Mouse (Mus musculus): ENCODE results near the gene Pxk.

Gene Pxk

DNA sequence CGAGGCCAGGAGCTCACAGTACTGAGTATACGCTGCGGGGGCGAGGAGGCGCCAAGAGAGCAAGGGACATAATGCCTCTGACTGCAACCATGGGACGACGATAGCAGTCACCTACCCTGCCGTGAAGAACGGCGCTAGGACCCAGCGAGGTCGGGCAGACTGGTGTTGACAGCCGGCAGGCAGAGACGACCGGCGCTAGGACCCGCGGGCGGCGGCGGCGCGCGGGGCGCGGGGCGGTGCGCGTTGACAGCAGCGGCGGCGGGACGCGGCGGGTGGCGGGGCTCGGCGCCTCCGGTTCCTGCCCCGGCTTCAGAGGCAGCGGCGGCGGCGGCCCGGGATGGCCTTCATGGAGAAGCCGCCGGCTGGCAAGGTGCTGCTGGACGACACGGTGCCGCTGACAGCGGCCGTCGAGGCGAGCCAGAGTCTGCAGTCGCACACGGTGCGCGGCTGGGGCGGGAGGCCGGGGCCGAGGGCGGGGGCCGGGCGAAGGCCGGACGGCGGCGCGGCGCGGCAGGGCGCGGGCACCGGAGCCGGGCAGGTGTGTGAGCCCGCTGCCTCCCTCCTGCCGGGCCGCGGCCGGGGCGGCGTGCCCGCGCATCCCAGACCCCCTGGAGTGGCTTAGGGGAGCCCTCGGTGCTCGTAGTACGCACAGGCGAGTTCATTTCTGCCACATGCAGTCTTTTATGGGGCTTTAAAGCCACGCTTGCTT is at the start of gene Pxk:
Gene Pxk, plus strand, starts transcription at position 234 of the 709 bp plus-strand sequence.
- in situ Hi-C loops (cut with MboI, MseI) = no loop called here

DNA sequence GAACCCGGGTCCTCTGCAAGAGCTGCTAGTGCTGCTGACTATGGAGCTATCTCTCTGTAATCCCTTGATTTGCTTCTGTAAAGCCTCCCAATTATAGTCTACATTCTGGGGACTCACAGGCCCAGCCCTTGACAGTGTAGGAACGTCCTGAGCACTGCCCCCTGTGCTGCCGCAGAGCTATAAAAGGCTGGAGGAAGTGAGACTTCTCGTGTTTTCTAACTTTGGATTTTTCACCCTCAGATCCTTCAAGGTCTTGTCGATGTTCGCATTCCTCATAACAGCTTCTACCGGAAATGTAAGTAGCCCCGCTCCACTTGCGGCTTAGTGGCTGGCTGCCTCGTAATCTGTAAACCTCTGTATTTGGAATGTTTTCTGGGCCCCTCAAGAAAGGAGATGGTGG is 48.7 kb upstream of the Pxk start:
- in situ Hi-C loops (cut with MboI, MseI) = loop anchor here (5.0 kb wide), 1 partner anchor 87 kb away; no protein-coding TSS in a partner anchor

- in situ Hi-C loops (cut with MboI, MseI) = no loop called here
Measured at GRCm38 (mm10) chr14:8051869-8052268, 46.1 kb upstream of the Pxk start.

GRCm38 (mm10) chr14:8052661-8053060 is 45.4 kb upstream of the Pxk start:
- in situ Hi-C loops (cut with MboI, MseI) = no loop called here

- in situ Hi-C loops (cut with MboI, MseI) = no loop called here
Measured at GRCm38 (mm10) chr14:8054310-8055102, 43.5 kb upstream of the Pxk start.

DNA sequence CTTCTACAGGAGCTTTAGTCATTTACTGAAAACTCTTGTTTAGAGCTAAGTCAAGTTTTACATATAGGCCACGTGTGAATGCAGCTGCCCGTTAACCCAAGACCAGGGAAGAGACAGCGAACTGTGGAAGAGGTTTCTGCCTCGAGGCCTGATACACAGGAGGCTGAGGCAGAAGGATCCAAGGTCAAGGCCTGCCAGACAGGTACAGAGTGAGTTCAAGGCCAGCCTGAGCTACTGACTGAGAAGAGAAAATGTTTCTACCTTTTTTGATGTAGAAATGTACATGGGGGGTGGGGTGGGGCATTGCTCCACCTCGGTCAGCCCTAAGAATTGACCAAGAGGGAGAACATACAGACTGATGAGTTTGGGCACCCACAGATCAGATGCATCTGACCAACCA is 41.9 kb upstream of the Pxk start:
- in situ Hi-C loops (cut with MboI, MseI) = no loop called here

DNA sequence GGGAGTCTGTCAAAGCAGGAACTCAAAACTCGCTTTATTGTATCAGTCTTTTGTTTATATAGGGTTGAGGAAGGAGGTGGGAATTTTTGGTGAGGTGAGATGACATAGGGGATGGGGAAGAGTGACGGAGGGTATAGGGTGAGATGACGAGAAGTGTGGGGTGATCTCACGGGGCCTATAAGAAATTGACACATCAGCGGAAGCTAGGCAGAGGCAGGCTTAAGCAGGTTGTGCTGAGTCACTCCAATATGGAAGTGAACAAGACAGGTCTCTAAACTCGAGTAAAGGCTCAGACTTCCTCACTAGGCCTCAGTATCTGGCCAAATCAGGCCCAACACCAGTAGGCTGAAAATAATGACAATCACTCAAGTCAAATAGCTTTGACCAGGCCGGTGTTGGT is 38.1 kb upstream of the Pxk start:
- in situ Hi-C loops (cut with MboI, MseI) = no loop called here

GRCm38 (mm10) chr14:8062076-8062475 is 35.9 kb upstream of the Pxk start:
- in situ Hi-C loops (cut with MboI, MseI) = no loop called here

- in situ Hi-C loops (cut with MboI, MseI) = no loop called here
Measured at GRCm38 (mm10) chr14:8062537-8063301, 35.3 kb upstream of the Pxk start.

- in situ Hi-C loops (cut with MboI, MseI) = no loop called here
Measured at GRCm38 (mm10) chr14:8063835-8064785, 33.9 kb upstream of the Pxk start.

GRCm38 (mm10) chr14:8080165-8080679 is 17.8 kb upstream of the Pxk start, which contains the start of gene Rpp14:
Gene Rpp14 (plus strand): TSS chr14:8080367.
- in situ Hi-C loops (cut with MboI, MseI) = no loop called here

DNA sequence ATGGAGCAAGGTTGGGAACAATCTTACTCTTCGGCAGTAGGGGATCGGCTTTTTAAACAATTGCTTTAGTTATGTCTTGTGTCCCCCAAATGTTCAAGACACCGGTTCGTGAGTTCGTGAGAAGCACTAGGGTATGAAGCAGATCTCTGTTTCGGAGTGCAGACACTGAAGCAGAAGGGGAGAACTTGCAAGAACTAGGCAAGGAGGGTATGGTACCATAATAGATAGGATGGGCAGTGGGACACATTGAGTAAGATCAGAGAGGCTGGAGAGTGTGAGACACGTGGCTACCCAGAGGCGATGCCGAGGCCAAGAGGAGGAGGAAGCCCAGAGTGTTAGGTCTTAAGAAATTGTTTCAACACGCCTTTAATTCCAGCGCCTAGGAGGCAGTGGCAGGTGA is 17.3 kb upstream of the Pxk start:
- in situ Hi-C loops (cut with MboI, MseI) = no loop called here

DNA sequence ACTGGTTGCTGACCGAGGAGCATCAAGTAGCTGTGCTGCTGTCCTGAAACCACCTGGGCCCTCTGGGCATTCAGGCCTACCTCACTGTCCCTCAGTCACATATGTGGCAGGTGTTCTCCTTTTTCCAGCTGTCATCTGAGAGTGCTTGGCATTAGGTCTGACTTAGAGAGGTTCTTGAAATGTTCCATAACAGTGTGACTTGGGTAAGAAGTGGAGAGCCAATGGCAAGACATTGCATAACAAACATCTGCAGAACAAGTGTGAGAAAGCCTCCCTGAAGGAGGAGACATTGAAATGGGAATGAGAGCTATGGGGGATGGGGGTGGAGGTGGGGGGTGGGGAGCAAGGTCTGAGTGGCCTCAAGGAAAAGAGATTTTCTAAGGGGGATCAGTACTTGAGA is 15.1 kb upstream of the Pxk start:
- in situ Hi-C loops (cut with MboI, MseI) = no loop called here

- in situ Hi-C loops (cut with MboI, MseI) = no loop called here
Measured at GRCm38 (mm10) chr14:8089016-8089415, 9.0 kb upstream of the Pxk start.

GRCm38 (mm10) chr14:8092573-8092972 is 5.4 kb upstream of the Pxk start:
- in situ Hi-C loops (cut with MboI, MseI) = no loop called here

GRCm38 (mm10) chr14:8093427-8093826 is 4.6 kb upstream of the Pxk start:
- in situ Hi-C loops (cut with MboI, MseI) = no loop called here

- in situ Hi-C loops (cut with MboI, MseI) = no loop called here
Measured at GRCm38 (mm10) chr14:8094931-8095561, 3.0 kb upstream of the Pxk start.

- in situ Hi-C loops (cut with MboI, MseI) = no loop called here
Measured at GRCm38 (mm10) chr14:8095562-8095950, 2.5 kb upstream of the Pxk start.

DNA sequence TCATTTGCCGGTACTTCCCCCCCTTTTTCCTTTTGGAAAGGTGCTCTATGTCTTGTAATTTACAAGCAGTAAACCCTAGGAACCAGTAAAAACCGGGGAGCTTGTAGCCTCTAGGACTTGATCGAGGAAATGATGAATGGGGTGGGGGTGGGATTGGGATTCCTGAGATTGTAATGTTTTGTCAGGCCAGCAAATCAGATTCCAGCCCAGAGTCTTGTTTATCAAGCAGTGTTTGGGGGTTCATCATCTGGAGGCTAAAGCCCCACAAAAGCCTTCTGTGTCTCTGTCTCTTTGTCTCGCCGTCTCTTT is 630 bp downstream of the Pxk start:
- in situ Hi-C loops (cut with MboI, MseI) = no loop called here

GRCm38 (mm10) chr14:8099561-8100021 is 1.6 kb downstream of the Pxk start:
- in situ Hi-C loops (cut with MboI, MseI) = loop anchor here (5.0 kb wide), 1 partner anchor 53 kb away; no protein-coding TSS in a partner anchor
